ENCODE assay signal across 19 mouse cellular contexts in the genomic region with DNA sequence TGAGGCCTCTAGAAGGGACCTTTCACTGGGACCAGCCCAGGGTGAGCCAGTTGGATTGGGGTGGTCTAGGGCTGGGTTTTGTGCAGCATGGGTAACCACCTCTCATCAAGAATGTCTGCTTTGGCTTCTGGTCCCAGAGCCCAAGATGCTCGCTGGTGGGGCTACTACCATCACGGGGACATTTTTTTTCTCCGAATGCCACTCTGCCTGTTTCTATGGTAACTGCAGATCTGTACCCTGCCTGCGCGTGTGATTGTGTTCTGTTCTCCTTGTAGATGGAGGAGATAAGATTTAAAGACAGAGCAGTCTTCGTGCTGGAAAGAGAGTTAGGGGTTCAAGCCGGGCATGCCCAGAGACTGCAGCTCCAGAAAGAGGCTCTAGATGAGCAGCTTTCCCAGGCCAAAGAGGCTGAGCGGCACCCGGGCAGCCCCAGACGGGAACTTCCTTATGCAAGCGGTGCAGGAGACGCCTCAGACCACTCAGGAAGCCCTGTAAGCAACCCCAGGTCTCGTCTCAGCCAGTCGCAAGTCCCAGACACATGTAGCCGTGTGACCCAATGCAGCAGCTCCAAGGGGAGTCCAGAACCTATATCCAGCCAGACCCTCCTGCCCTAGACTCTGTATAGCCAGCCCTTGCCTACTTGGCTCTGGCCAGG.
A peak's percentile ranks its signal among the peaks of the same experiment; 100 is the strongest.
DNase-seq lines count a peak whose midpoint lies in the region; ATAC-seq lines count a peak whose summit lies in the region.
"Had no signal": no experiment of that assay in that cellular context is flagged by ENCODE, and none has a peak within 500 bp of the region (broad histone marks: within the 10 kb centered on the region; RNA-seq: fewer than 3 reads in every experiment).

No protein-coding gene starts in this region.

- peaks cover 13% of the 10 kb centered on the region for H3K4me1 ChIP-seq in midbrain, embryonic 13.5 days (replicated peaks)
- peaks cover 18% of the 10 kb centered on the region for H3K4me1 ChIP-seq in midbrain, embryonic 10.5 days
- H3K4me1 ChIP-seq in limb, embryonic 10.5 days, result peaks cover 62% of the 10 kb centered on the region
- H3K4me1 ChIP-seq: stomach, embryonic 15.5 days had no signal

- no peak for DNase-seq in frontal cortex, postnatal 36 days (ENCODE audit: low spot score in 2 of 2)
- no peak for DNase-seq in midbrain, embryonic 10.5 days (ENCODE audit: low spot score)
- no peak for DNase-seq in limb, embryonic 10.5 days (ENCODE audit: low spot score)
- DNase-seq in thymus, postnatal 14 days, result no peak
- DNase-seq: cerebellum, adult 9-10 months; heart, postnatal 10 days; kidney, adult 18-20 months; lung, adult 18-20 months; right cerebral cortex, postnatal 25 days; thymus, adult 2 months had no signal

- peak; percentile 68; the same call in 1 of the 2 replicates for ATAC-seq in frontal cortex, adult (ENCODE audit: low TSS enrichment)
- peak; percentile 34; the same call in 1 of the 2 replicates for ATAC-seq in midbrain, embryonic 13.5 days
- no peak for ATAC-seq in erythroid progenitor cell, adult 5-6 weeks (replicated peaks; ENCODE audit: low FRiP score, poor library complexity, severe bottlenecking)

- WGBS in midbrain, embryonic 13.5 days, result 61% methylated on average over 15 of the region's 15 CpGs
- WGBS in midbrain, embryonic 10.5 days, result 71% methylated on average over 15 of the region's 15 CpGs
- WGBS in limb, embryonic 10.5 days, result 84% methylated on average over 15 of the region's 15 CpGs

- H3K27ac ChIP-seq in midbrain, embryonic 13.5 days, result no peak overlapping the region
- no peak overlapping the region for H3K27ac ChIP-seq in midbrain, embryonic 10.5 days (replicated peaks)
- H3K27ac ChIP-seq in limb, embryonic 10.5 days, result peak overlapping the region; percentile 78; the same call in 1 of the 2 replicates
- H3K27ac ChIP-seq: kidney, postnatal 0 days; left cerebral cortex, adult 2 months; midbrain, embryonic 12.5 days; stomach, embryonic 15.5 days had no signal

- no peaks in the 10 kb centered on the region for H3K36me3 ChIP-seq in midbrain, embryonic 13.5 days
- no peaks in the 10 kb centered on the region for H3K36me3 ChIP-seq in midbrain, embryonic 10.5 days
- H3K36me3 ChIP-seq in limb, embryonic 10.5 days, result no peaks in the 10 kb centered on the region
- H3K36me3 ChIP-seq: midbrain, embryonic 12.5 days; stomach, embryonic 15.5 days had no signal

- no peak overlapping the region for H3K4me2 ChIP-seq in midbrain, embryonic 13.5 days (replicated peaks)
- H3K4me2 ChIP-seq: heart, embryonic 11.5 days; liver, embryonic 11.5 days; midbrain, embryonic 12.5 days; stomach, embryonic 15.5 days had no signal

- no peaks in the 10 kb centered on the region for H3K27me3 ChIP-seq in midbrain, embryonic 13.5 days
- no peaks in the 10 kb centered on the region for H3K27me3 ChIP-seq in midbrain, embryonic 10.5 days (ENCODE audit: low read depth, poor library complexity, severe bottlenecking)
- H3K27me3 ChIP-seq in limb, embryonic 10.5 days (ENCODE audit: low read depth, poor library complexity, severe bottlenecking), result 0 out of 2 replicates have a peak, but pooled peaks cover 4% of the 10 kb centered on the region
- H3K27me3 ChIP-seq: stomach, embryonic 15.5 days had no signal

- no peak overlapping the region for H3K9ac ChIP-seq in midbrain, embryonic 13.5 days (replicated peaks)
- H3K9ac ChIP-seq: midbrain, embryonic 12.5 days; stomach, embryonic 15.5 days had no signal

- H3K4me3 ChIP-seq in midbrain, embryonic 13.5 days (replicated peaks), result no peak overlapping the region
- no peak overlapping the region for H3K4me3 ChIP-seq in midbrain, embryonic 10.5 days
- no peak overlapping the region for H3K4me3 ChIP-seq in limb, embryonic 10.5 days
- H3K4me3 ChIP-seq: left cerebral cortex, adult 2 months; midbrain, embryonic 12.5 days; stomach, embryonic 15.5 days had no signal

- no peaks in the 10 kb centered on the region for H3K9me3 ChIP-seq in midbrain, embryonic 13.5 days
- no peaks in the 10 kb centered on the region for H3K9me3 ChIP-seq in midbrain, embryonic 10.5 days (replicated peaks)
- no peaks in the 10 kb centered on the region for H3K9me3 ChIP-seq in limb, embryonic 10.5 days (replicated peaks)
- H3K9me3 ChIP-seq: midbrain, embryonic 12.5 days; stomach, embryonic 15.5 days had no signal
